Mouse (Mus musculus): ENCODE data around the gene Unc5a.

GRCm38 (mm10) chr13:55022256-55022655, 73.0 kb downstream of the Unc5a start:
- no peak for TF ChIP-seq HCFC1 (IDR thresholded peaks at IDR 0.05; ENCODE audit: borderline replicate concordance, insufficient read depth, low read length)
- TF ChIP-seq ZC3H11A (IDR thresholded peaks at IDR 0.05; ENCODE audit: borderline replicate concordance, low read depth, low read length): no peak
- TF ChIP-seq CHD2 (IDR thresholded peaks at IDR 0.05; ENCODE audit: low read depth, low read length): no peak
- no peak for TF ChIP-seq ZNF384 (IDR thresholded peaks at IDR 0.05; ENCODE audit: low read depth, low read length)
- no peak for TF ChIP-seq MAFK (IDR thresholded peaks at IDR 0.05; ENCODE audit: insufficient read depth, low read depth, low read length)
